Mouse (Mus musculus) hindbrain, embryonic 14.5 days (tissue): ENCODE measurements at regions not wholly inside any gene's neighbourhood (a gene's known extent, or its start where the extent isn't known, plus 50 kb on each side); places are given as distances from the start of the nearest gene placed in this dataset.

ENCODE experiments used
- ATAC-seq: fragments of 200-750 bp; cut with Nextera tagmentation; 2 replicates; pipeline ENCODE4 v1.8.0; 2017; ENCODE audit warnings: moderate number of reproducible peaks, mild to moderate bottlenecking, moderate TSS enrichment, moderate library complexity; ENCODE audit not compliant: low FRiP score
- DNase-seq: peaks from one replicate; pipeline ENCODE4 v3.0.0-alpha.2; 2015; ENCODE audit warnings: low spot score
- H3K27ac ChIP-seq: fragments of 300-500 bp; sonication (generic); 2 replicates; pipeline ENCODE4 v1.5.1; 2014; ENCODE audit warnings: mild to moderate bottlenecking, moderate library complexity
- H3K27me3 ChIP-seq: fragments of 300-500 bp; sonication (generic); 2 replicates; pipeline ENCODE4 v1.6.1; 2014; ENCODE audit warnings: mild to moderate bottlenecking, low read length, mixed read lengths; ENCODE audit not compliant: control insufficient read depth, insufficient read depth
- H3K36me3 ChIP-seq: fragments of 300-500 bp; sonication (generic); replicated peaks from 2 replicates; pipeline ENCODE4 v1.6.1; 2014; ENCODE audit not compliant: control insufficient read depth, insufficient read depth
- H3K4me1 ChIP-seq: fragments of 300-500 bp; sonication (generic); replicated peaks from 2 replicates; pipeline ENCODE4 v1.6.1; 2014; ENCODE audit warnings: antibody characterized with exemption, low read length, mixed read lengths; ENCODE audit not compliant: control insufficient read depth, insufficient read depth
- H3K4me2 ChIP-seq: fragments of 300-500 bp; sonication (generic); replicated peaks from 2 replicates; pipeline ENCODE4 v1.6.1; 2014; ENCODE audit warnings: mild to moderate bottlenecking, moderate library complexity
- H3K4me3 ChIP-seq: fragments of 300-500 bp; sonication (generic); replicated peaks from 2 replicates; pipeline ENCODE4 v1.5.1; 2014; ENCODE audit warnings: mild to moderate bottlenecking, low read length
- H3K9ac ChIP-seq: fragments of 300-500 bp; sonication (generic); 2 replicates; pipeline ENCODE4 v1.6.1; 2014
- H3K9me3 ChIP-seq: fragments of 300-500 bp; sonication (generic); 2 replicates; pipeline ENCODE4 v1.6.1; 2016; ENCODE audit warnings: low read length; ENCODE audit not compliant: control insufficient read depth
- WGBS: fragments of 180-500 bp; shearing (Covaris S2); extraction: QIAGEN DNeasy Blood & Tissue Kit; methylation state at CpG from one replicate; pipeline ENCODE4 v1.1.7; 2014; 5-methylcytosine and 5-hydroxymethylcytosine counted together

GRCm38 (mm10) chr12:52422729-52423128, 81.0 kb upstream of the Arhgap5 start:
- Histone ChIP-seq H3K9me3 (no peaks in the 10 kb centered on the region), H3K4me1 (no peaks in the 10 kb centered on the region), H3K27me3 (no peaks in the 10 kb centered on the region), H3K36me3 (no peaks in the 10 kb centered on the region), H3K4me2 (no peak overlapping the region), H3K9ac (no peak overlapping the region), H3K27ac (no peak overlapping the region), H3K4me3 (no peak overlapping the region)
- ATAC-seq (no peak), DNase-seq (no peak)
- 92% methylated on average over 1 of the region's 1 CpGs for WGBS

- H3K9ac ChIP-seq = no peak overlapping the region
- no peaks in the 10 kb centered on the region for H3K27me3 ChIP-seq
- H3K4me2 ChIP-seq = no peak overlapping the region
- DNase-seq = no peak
- H3K4me1 ChIP-seq = no peaks in the 10 kb centered on the region
- no peaks in the 10 kb centered on the region for H3K9me3 ChIP-seq
- no peak overlapping the region for H3K27ac ChIP-seq
- H3K4me3 ChIP-seq = no peak overlapping the region
- H3K36me3 ChIP-seq = no peaks in the 10 kb centered on the region
- no peak for ATAC-seq
- WGBS = 88% methylated on average over 3 of the region's 3 CpGs
Observed at GRCm38 (mm10) chr12:52424336-52425034, 79.3 kb upstream of the Arhgap5 start.

- H3K4me3 ChIP-seq = no peak overlapping the region
- no peaks in the 10 kb centered on the region for H3K36me3 ChIP-seq
- ATAC-seq (no peak), DNase-seq (no peak)
- H3K27ac ChIP-seq = no peak overlapping the region
- H3K4me1 ChIP-seq = peaks cover 6% of the 10 kb centered on the region; the same call in 1 of the 2 replicates
- H3K4me2 ChIP-seq = no peak overlapping the region
- H3K9me3 ChIP-seq = no peaks in the 10 kb centered on the region
- WGBS = 86% methylated on average over 5 of the region's 5 CpGs
- no peaks in the 10 kb centered on the region for H3K27me3 ChIP-seq
- no peak overlapping the region for H3K9ac ChIP-seq
Observed at GRCm38 (mm10) chr12:52429935-52430334, 73.8 kb upstream of the Arhgap5 start.

- Histone ChIP-seq H3K4me2 (no peak overlapping the region), H3K27ac (no peak overlapping the region), H3K4me1 (peaks cover 17% of the 10 kb centered on the region), H3K27me3 (no peaks in the 10 kb centered on the region), H3K4me3 (no peak overlapping the region), H3K9ac (no peak overlapping the region), H3K36me3 (no peaks in the 10 kb centered on the region), H3K9me3 (no peaks in the 10 kb centered on the region)
- WGBS = 90% methylated on average over 3 of the region's 3 CpGs
- ATAC-seq = no peak
- no peak for DNase-seq
Observed at GRCm38 (mm10) chr12:52431933-52432332, 71.8 kb upstream of the Arhgap5 start.

GRCm38 (mm10) chr12:52434021-52434420, 69.8 kb upstream of the Arhgap5 start:
- H3K4me2 ChIP-seq = no peak overlapping the region
- no peak for ATAC-seq
- H3K9me3 ChIP-seq = no peaks in the 10 kb centered on the region
- peaks cover 17% of the 10 kb centered on the region for H3K4me1 ChIP-seq
- no peaks in the 10 kb centered on the region for H3K27me3 ChIP-seq
- H3K27ac ChIP-seq = no peak overlapping the region
- 89% methylated on average over 2 of the region's 2 CpGs for WGBS
- H3K9ac ChIP-seq = no peak overlapping the region
- no peaks in the 10 kb centered on the region for H3K36me3 ChIP-seq
- DNase-seq = no peak
- no peak overlapping the region for H3K4me3 ChIP-seq

GRCm38 (mm10) chr12:52435321-52435720, 68.5 kb upstream of the Arhgap5 start:
- peaks cover 17% of the 10 kb centered on the region for H3K4me1 ChIP-seq
- H3K27me3 ChIP-seq = no peaks in the 10 kb centered on the region
- peak overlapping the region; percentile 6; the same call in 1 of the 2 replicates for H3K4me3 ChIP-seq
- peak; percentile 60 for ATAC-seq
- 27% methylated on average over 5 of the region's 5 CpGs for WGBS
- no peaks in the 10 kb centered on the region for H3K9me3 ChIP-seq
- H3K4me2 ChIP-seq = peak overlapping the region; percentile 41
- peak overlapping the region; percentile 29 for H3K9ac ChIP-seq
- peak overlapping the region; percentile 65; the same call in 1 of the 2 replicates for H3K27ac ChIP-seq
- no peaks in the 10 kb centered on the region for H3K36me3 ChIP-seq
- no peak for DNase-seq

- Histone ChIP-seq H3K36me3 (no peaks in the 10 kb centered on the region), H3K4me3 (no peak overlapping the region), H3K27ac (peak overlapping the region; percentile 65), H3K4me2 (peak overlapping the region; percentile 41), H3K27me3 (no peaks in the 10 kb centered on the region), H3K9me3 (no peaks in the 10 kb centered on the region), H3K9ac (peak overlapping the region; percentile 29; the same call in 1 of the 2 replicates), H3K4me1 (peaks cover 17% of the 10 kb centered on the region)
- DNase-seq (peak; percentile 37), ATAC-seq (peak; percentile 71)
- 22% methylated on average over 16 of the region's 16 CpGs for WGBS
Observed at GRCm38 (mm10) chr12:52435795-52436211, 68.0 kb upstream of the Arhgap5 start.

- DNase-seq (no peak), ATAC-seq (no peak)
- WGBS = 94% methylated on average over 4 of the region's 4 CpGs
- no peak overlapping the region for H3K27ac ChIP-seq
- no peak overlapping the region for H3K9ac ChIP-seq
- H3K4me2 ChIP-seq = no peak overlapping the region
- H3K4me3 ChIP-seq = no peak overlapping the region
- H3K27me3 ChIP-seq = no peaks in the 10 kb centered on the region
- H3K36me3 ChIP-seq = no peaks in the 10 kb centered on the region
- peaks cover 17% of the 10 kb centered on the region for H3K4me1 ChIP-seq
- no peaks in the 10 kb centered on the region for H3K9me3 ChIP-seq
Observed at GRCm38 (mm10) chr12:52436941-52437340, 66.8 kb upstream of the Arhgap5 start.

GRCm38 (mm10) chr12:52439241-52439640, 64.5 kb upstream of the Arhgap5 start:
- DNase-seq = no peak
- ATAC-seq = no peak
- Histone ChIP-seq H3K27ac (no peak overlapping the region), H3K9me3 (no peaks in the 10 kb centered on the region), H3K4me1 (peaks cover 17% of the 10 kb centered on the region), H3K4me2 (no peak overlapping the region), H3K9ac (no peak overlapping the region), H3K27me3 (no peaks in the 10 kb centered on the region), H3K36me3 (no peaks in the 10 kb centered on the region), H3K4me3 (no peak overlapping the region)
- WGBS = 85% methylated on average over 1 of the region's 1 CpGs
